Mouse (Mus musculus) v-Abl transformed pro-B cells (cell line): ENCODE data around the gene Fndc5.

Experiments
- in situ Hi-C, 2 experiments: fragments of 400-800 bp; cut with MboI; formaldehyde crosslinking; loops; one replicate each; pipeline ENCODE4 v1.15.1; 2025; ENCODE audit not compliant: unreplicated experiment in 2 of 2

Gene Fndc5

GRCm38 (mm10) chr4:129122107-129122506, 14.7 kb upstream of the Fndc5 start:
- in situ Hi-C loops = no loop called here

- in situ Hi-C loops = no loop called here
These were observed 14.1 kb upstream of the Fndc5 start for GRCm38 (mm10) chr4:129122719-129123118.

GRCm38 (mm10) chr4:129124652-129125146, 12.1 kb upstream of the Fndc5 start:
- in situ Hi-C loops = no loop called here

GRCm38 (mm10) chr4:129125736-129126451, 10.9 kb upstream of the Fndc5 start:
- in situ Hi-C loops = no loop called here

- in situ Hi-C loops = no loop called here
These were observed 8.0 kb upstream of the Fndc5 start for GRCm38 (mm10) chr4:129128582-129129338.

- in situ Hi-C loops = no loop called here
These were observed 7.4 kb upstream of the Fndc5 start for GRCm38 (mm10) chr4:129129387-129129786.

GRCm38 (mm10) chr4:129130149-129130548, 6.7 kb upstream of the Fndc5 start:
- in situ Hi-C loops = loop anchor here (5.0 kb wide), 2 partner anchors 147 to 327 kb away; no protein-coding TSS in a partner anchor

- in situ Hi-C loops = loop anchor here (5.0 kb wide), 2 partner anchors 146 to 326 kb away; no protein-coding TSS in a partner anchor
These were observed 6.0 kb upstream of the Fndc5 start for GRCm38 (mm10) chr4:129130755-129131303.

- in situ Hi-C loops = loop anchor here (5.0 kb wide), 2 partner anchors 142 to 322 kb away; no protein-coding TSS in a partner anchor
These were observed 1.8 kb upstream of the Fndc5 start for GRCm38 (mm10) chr4:129134799-129135585.

GRCm38 (mm10) chr4:129135637-129136036, 1.2 kb upstream of the Fndc5 start:
- in situ Hi-C loops = loop anchor here in 1 of 2 experiments (5.0 kb wide), 1 partner anchor 322 kb away; no protein-coding TSS in a partner anchor

- in situ Hi-C loops = loop anchor here in 1 of 2 experiments (5.0 kb wide), 1 partner anchor 321 kb away; no protein-coding TSS in a partner anchor
These were observed 615 bp upstream of the Fndc5 start for GRCm38 (mm10) chr4:129136189-129136578.

GRCm38 (mm10) chr4:129137392-129138321, 858 bp downstream of the Fndc5 start:
- in situ Hi-C loops = loop anchor here in 1 of 2 experiments (5.0 kb wide), 1 partner anchor 320 kb away; no protein-coding TSS in a partner anchor

- in situ Hi-C loops = loop anchor here in 1 of 2 experiments (5.0 kb wide), 1 partner anchor 318 kb away; no protein-coding TSS in a partner anchor
These were observed 2.8 kb downstream of the Fndc5 start for GRCm38 (mm10) chr4:129139642-129140041.

GRCm38 (mm10) chr4:129140808-129141207, 4.0 kb downstream of the Fndc5 start:
- in situ Hi-C loops = no loop called here

GRCm38 (mm10) chr4:129141560-129142438, 5.0 kb downstream of the Fndc5 start:
- in situ Hi-C loops = no loop called here

- in situ Hi-C loops = no loop called here
These were observed 5.7 kb downstream of the Fndc5 start for GRCm38 (mm10) chr4:129142439-129143045.

GRCm38 (mm10) chr4:129143509-129143908, 6.7 kb downstream of the Fndc5 start:
- in situ Hi-C loops = no loop called here
